Mouse (Mus musculus): ENCODE results near the gene Vmn1r148.
"Not testable (repeated sequence)": the region's sequence is repeated elsewhere in the genome, so short reads cannot be mapped to it uniquely, and the experiment has no call there.

Gene Vmn1r148

DNA sequence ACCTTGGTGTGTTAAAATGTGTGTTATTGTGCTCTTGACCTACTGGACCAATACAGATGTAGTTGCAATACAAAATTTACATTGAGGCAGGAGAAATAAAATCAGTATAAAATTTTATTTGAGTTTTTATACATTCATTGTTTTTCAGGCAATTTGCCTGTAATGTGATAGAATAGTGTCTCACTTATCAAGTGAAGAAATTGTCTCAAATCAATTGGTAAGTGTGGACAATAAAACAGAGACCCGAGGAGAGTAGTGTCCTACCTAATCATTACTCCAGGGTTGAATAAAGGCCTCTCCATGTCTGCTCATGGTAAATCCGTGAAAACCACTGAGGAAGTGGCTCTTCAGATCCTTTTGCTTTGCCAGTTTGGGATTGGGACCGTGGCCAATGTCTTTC is at the start of gene Vmn1r148:
TSS of gene Vmn1r148 (plus strand) at position 301 of the 400 bp plus-strand sequence.
- DNase-seq (ENCODE audit: low read depth, low spot score) = not testable (repeated sequence)

DNA sequence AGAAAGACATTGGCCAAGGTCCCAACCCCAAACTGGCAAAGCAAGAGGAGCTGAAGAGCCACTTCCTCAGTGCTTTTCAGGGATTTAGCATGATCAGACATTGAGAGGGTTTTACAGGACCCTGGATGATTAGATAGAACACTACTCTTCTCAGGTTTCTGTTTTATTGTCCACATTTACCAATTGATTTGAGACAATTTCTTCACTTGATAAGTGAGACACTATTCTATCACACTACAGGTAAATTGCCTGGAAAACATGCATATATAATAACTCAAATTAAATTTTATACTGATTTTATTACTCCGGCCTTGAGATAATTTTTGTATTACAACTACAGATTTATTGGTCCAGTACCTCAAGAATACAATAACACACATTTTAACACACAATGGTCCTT is 42.4 kb upstream of the Vmn1r148 start, which contains the start of gene Gm8660:
TSS of gene Gm8660 (minus strand) at position 101 of the 400 bp plus-strand sequence.
- not testable (repeated sequence) for DNase-seq (ENCODE audit: low read depth, low spot score)

DNA sequence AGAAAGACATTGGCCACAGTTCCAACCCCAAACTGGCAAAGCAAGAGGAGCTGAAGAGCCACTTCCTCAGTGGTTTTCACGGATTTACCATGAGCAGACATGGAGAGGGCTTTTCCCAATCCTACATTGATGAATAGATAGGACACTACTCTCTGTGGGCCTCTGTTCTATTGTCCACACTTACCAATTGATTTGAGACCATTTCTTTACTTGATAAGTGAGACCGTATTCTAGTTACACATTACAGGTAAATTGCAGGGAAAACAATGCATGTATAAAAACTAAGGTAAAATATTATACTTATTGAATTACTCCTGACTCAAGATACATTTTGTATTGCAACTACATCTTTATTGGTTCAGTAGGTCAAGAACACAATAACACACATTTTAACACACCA is 24.7 kb downstream of the Vmn1r148 start, which contains the start of gene Vmn1r149:
TSS of gene Vmn1r149 (minus strand) at position 101 of the 400 bp plus-strand sequence.
- DNase-seq (ENCODE audit: low read depth, low spot score) = not testable (repeated sequence)

DNA sequence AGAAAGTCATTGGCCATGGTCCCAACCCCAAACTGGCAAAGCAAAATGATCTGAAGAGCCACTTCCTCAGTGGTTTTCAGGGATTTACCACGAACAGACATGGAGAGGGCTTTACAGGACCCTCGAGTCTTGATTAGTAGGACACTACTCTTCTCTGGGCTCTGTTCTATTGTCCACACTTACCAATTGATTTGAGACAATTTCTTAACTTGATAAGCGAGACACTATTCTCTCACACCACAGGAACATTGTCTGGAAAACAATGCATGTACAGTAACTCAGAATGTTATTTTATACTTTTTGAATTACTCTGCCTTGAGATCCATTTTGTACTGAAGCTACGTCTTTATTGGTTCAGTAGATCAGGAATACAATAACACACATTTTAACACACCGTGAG is 50.6 kb downstream of the Vmn1r148 start, which contains the start of gene Gm10665:
TSS of gene Gm10665 (minus strand) at position 101 of the 400 bp plus-strand sequence.
- DNase-seq (ENCODE audit: low read depth, low spot score) = not testable (repeated sequence)

All from retina, adult 2 months (tissue).